Mouse (Mus musculus): ENCODE results near the gene Pfn5.
"Not testable (repeated sequence)": the region's sequence is repeated elsewhere in the genome, so short reads cannot be mapped to it uniquely, and the experiment has no call there.

Gene Pfn5

DNA sequence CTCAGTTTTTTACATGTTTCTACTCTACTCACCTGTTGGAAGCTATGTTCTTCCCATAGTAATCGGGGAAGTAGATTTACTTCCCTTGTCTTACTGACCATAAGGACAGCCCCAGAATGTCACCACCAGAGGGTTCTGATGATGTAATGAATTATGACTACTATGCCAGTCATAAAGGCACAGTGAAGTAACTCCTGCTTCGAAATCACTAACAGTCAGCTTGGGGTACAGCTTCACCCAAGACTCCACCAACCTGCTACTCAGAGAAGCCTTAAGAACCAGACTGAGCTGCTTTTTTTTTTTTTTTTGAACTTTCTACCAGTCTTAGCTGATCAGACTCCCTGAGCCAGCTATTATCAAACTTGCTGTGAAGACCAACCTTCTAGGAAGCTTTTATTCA, at the start of gene Pfn5, which contains the start of gene Asb12:
TSS of gene Pfn5 (plus strand) at position 218 of the 400 bp plus-strand sequence.
TSS of gene Asb12 (minus strand) at position 101 of the 400 bp plus-strand sequence.
- no peak for DNase-seq (ENCODE audit: low read depth, low spot score)

DNA sequence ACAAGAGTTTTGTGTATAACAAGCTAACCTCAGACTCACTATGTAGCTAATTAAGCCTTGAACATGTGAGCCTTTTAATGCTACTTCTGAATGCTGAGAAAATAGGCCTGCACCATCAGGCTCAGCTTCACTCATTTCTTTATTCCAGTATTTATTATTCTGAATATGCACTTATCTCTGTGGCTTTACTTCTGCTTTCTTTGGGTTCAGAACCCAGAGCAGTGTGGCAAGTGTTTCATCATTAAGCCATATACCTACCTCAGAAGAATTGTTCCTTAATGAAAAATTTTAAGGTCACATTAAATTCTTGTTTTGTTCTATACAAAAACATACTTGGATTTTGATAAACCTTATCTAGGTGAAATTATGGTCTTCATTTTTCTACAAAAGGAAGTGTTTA, 34.0 kb upstream of the Pfn5 start:
- no peak for DNase-seq (ENCODE audit: low read depth, low spot score)

DNA sequence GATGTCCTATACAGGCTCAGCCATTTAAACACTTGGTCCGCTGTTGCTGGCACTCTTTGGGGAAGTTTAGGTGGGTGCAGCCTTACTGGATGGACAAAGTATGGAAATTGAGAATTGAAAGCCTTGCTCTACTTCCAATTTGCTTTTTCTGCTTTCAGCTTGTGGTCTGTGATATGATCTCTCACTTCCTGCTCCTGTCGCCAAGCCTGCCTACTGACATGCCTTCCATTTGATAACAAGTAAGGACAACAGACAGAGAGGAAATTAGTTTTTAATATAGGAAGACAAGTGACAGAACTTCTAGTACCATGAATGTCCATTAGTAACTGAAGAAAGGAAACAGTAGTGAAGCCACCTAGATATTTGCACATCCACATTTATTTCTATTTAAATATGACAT, 32.7 kb upstream of the Pfn5 start:
- no peak for DNase-seq (ENCODE audit: low read depth, low spot score)

DNA sequence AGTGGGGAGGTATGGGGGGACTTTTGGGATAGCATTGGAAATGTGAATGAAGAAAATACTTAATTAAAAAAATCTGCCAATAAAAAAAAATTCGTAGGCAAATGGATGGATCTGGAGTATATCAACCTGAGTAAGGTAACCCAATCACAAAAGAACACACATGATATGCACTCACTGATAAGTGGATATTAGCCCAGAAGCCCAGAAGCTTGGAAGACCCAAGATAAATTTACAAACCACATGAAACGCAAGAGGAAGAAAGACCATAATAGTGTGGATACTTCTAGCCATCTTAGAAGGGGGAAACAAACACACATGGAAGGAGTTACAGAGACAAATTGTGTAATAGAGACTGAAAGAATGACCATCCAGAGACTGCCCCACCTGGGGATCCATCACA, 22.4 kb upstream of the Pfn5 start:
- not testable (repeated sequence) for DNase-seq (ENCODE audit: low read depth, low spot score)

DNA sequence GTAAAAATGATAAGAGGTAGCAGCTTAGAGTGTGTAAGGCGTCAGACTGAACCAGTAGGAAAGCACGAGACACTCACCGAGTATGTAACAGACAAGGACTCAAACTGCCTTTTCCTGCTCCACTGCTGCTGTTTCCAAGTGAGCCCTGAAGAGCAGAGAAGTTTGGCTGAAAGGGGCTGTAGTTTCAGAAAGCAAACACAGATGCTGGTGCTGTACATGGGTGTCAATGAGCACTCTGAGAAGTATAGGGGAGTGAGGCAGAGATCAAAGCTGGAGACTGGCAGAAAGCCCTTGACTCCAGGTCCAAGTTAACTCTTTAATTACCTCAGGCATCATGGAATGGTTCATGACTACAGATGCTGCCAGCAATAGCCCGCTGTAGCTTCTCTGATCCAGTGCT, 3.6 kb upstream of the Pfn5 start:
- no peak for DNase-seq (ENCODE audit: low read depth, low spot score)

DNA sequence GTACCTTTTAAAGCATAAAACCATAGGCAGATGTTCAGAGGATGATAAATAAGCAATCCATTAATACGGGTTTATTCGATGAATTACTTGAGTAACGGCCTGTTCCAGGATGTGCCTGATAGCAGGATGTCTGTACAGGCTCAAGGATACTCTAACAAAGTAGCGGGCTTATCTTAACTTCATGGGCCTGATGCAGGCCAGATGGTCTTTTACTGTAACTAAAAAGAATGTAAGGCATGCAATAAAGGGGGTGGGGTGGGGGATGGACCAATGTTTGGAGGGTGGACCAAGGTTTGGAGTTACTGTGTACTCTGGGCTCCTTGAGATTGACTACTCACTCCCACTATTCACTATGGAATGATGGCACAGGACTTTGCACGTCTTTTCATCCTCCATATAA, 42.7 kb downstream of the Pfn5 start:
- no peak for DNase-seq (ENCODE audit: low read depth, low spot score)
